Mouse (Mus musculus): ENCODE measurements around the gene Mrps18c.

GRCm38 (mm10) chr5:100776900-100777299 lies 21.5 kb upstream of the Mrps18c start:
- no peak for TF ChIP-seq CTCF (IDR thresholded peaks at IDR 0.05)
- no peak for TF ChIP-seq POLR2A (IDR thresholded peaks at IDR 0.05; ENCODE audit: insufficient read depth, low read depth, low read length)

Measured in heart, adult 2 months (tissue).